Mouse (Mus musculus) heart, embryonic 16.5 days (tissue): Measurements from ENCODE around the gene Slc41a3. TPM values are rescaled to one million over a fixed set of nuclear protein-coding genes. Genes with fewer than 3 reads are reported as not detected.
A peak's percentile ranks its signal among the peaks of the same experiment; 100 is the strongest.

Source experiments
- ATAC-seq: fragments of 200-750 bp; cut with Nextera tagmentation; replicated peaks from 2 replicates; pipeline ENCODE4 v1.8.0; 2017; ENCODE audit warnings: moderate number of reproducible peaks; ENCODE audit not compliant: insufficient read depth, low FRiP score; ENCODE audit errors: extremely low read depth
- H3K27ac ChIP-seq: fragments of 300-500 bp; sonication (generic); 2 replicates; pipeline ENCODE4 v1.5.1; 2014; ENCODE audit warnings: mild to moderate bottlenecking, low read length, control low read depth, moderate library complexity
- H3K27me3 ChIP-seq: fragments of 300-500 bp; sonication (generic); 2 replicates; pipeline ENCODE4 v1.6.1; 2014; ENCODE audit warnings: low read length, mixed read lengths; ENCODE audit not compliant: control insufficient read depth, insufficient read depth
- H3K36me3 ChIP-seq: fragments of 300-500 bp; sonication (generic); 2 replicates; pipeline ENCODE4 v1.6.1; 2014; ENCODE audit not compliant: control insufficient read depth, insufficient read depth
- H3K4me1 ChIP-seq: fragments of 300-500 bp; sonication (generic); 2 replicates; pipeline ENCODE4 v1.6.1; 2014; ENCODE audit warnings: low read length, mixed read lengths; ENCODE audit not compliant: control insufficient read depth, insufficient read depth
- H3K4me2 ChIP-seq: fragments of 300-500 bp; sonication (generic); 2 replicates; pipeline ENCODE4 v1.6.1; 2014; ENCODE audit warnings: low read depth, mild to moderate bottlenecking, control low read depth, low read length
- H3K4me3 ChIP-seq: fragments of 300-500 bp; sonication (generic); 2 replicates; pipeline ENCODE4 v1.5.1; 2014; ENCODE audit warnings: mild to moderate bottlenecking, control low read depth, low read length
- H3K9ac ChIP-seq: fragments of 300-500 bp; sonication (generic); 2 replicates; pipeline ENCODE4 v1.6.1; 2014; ENCODE audit warnings: low read length, control low read depth
- H3K9me3 ChIP-seq: fragments of 300-500 bp; sonication (generic); replicated peaks from 2 replicates; pipeline ENCODE4 v1.6.1; 2016; ENCODE audit warnings: low read length; ENCODE audit not compliant: control insufficient read depth
- WGBS: fragments of 180-500 bp; shearing (Covaris S2); extraction: QIAGEN DNeasy Blood & Tissue Kit; methylation state at CpG from one replicate; pipeline ENCODE4 v1.1.7; 2014; 5-methylcytosine and 5-hydroxymethylcytosine counted together
- polyA plus RNA-seq: library from polyadenylated mRNA; unstranded; fragments of >200 nt; fragmentation: Nextera tagmentation; extraction: Ambion mirVana; gene quantifications from 2 replicates; pipeline ENCODE4 v1.2.1, GENCODE M21; 2015

The Slc41a3 gene
- polyA plus RNA-seq, 1 experiment from 2014 or later = 10.0 TPM

DNA sequence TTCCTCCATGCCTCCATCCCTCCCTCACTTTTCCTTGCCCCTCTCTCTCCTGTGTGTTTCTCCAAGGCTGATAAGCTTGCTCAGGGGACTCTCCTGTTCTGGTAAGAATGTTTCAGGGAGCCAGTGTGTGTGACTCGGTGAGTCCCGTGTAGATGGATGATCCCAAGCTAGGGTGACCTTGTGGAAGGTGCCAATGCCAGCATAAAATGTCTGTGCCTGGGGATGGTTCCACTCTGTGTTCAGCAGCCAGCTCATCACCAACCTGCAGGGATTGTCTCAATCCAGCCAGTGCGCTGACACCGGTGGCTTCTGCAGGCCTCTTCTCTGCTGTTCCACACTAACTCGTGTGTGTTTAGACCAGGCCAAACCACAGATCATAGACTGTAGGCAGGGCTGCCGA lies 12.0 kb downstream of the Slc41a3 start:
- H3K27ac ChIP-seq = peak overlapping the region; percentile 90
- 63% methylated on average over 6 of the region's 6 CpGs for WGBS
- no peak for ATAC-seq

GRCm38 (mm10) chr6:90618274-90618673 lies 13.7 kb downstream of the Slc41a3 start:
- Histone ChIP-seq H3K9ac (peak overlapping the region; percentile 28; the same call in 1 of the 2 replicates), H3K4me2 (no peak overlapping the region), H3K4me1 (peaks cover 70% of the 10 kb centered on the region), H3K4me3 (no peak overlapping the region), H3K9me3 (no peaks in the 10 kb centered on the region), H3K36me3 (no peaks in the 10 kb centered on the region), H3K27me3 (no peaks in the 10 kb centered on the region), H3K27ac (no peak overlapping the region)
- WGBS = 47% methylated on average over 4 of the region's 4 CpGs
- ATAC-seq = no peak

More for the DNA sequence above, 12.0 kb downstream of the Slc41a3 start:
- H3K4me3 ChIP-seq = no peak overlapping the region
- H3K36me3 ChIP-seq = no peaks in the 10 kb centered on the region
- H3K27me3 ChIP-seq = no peaks in the 10 kb centered on the region
- no peaks in the 10 kb centered on the region for H3K9me3 ChIP-seq
- H3K4me1 ChIP-seq = peaks cover 54% of the 10 kb centered on the region
- H3K4me2 ChIP-seq = no peak overlapping the region
- no peak overlapping the region for H3K9ac ChIP-seq

DNA sequence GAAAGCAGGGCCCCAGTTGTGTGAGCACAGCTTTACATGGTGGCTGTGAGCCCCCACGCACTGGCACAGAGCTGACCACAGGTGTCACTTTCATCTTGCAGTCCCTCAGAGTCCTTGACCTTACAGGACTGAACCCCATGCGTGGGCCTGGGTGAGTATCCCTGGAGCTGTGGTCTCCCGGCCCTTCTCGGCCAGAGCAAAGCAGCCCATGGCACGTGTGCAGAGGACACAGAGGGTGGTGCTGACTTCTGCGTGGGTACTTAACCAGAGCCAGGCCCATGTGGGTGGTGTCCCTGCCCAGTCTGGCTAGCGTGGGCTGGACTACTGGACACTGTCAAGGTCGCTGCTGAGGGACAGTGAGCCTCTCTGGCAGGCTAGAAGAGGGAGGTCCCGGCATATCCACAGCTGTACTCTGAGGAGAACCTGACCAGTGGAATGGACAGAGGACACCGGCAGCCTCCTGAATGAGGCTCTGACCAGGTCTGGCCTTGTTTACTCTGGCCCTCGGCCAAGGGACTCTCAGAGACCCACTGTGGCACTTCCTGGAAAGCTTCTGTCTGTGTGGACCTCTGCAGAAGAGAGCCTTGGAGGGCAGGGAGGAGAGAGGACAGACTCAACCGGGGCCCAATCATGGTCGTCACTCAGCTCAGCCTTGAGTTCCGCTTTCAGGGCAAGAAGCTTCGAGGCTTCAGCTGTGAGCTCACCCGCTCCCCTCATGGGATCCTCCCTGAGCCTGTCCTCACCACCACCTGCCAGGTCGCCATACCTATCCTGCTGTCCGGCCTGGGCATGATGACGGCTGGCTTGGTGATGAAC lies 14.5 kb downstream of the Slc41a3 start:
- H3K36me3 ChIP-seq = no peaks in the 10 kb centered on the region
- H3K9me3 ChIP-seq = no peaks in the 10 kb centered on the region
- H3K9ac ChIP-seq = peak overlapping the region; percentile 51
- ATAC-seq = no peak
- H3K27me3 ChIP-seq = no peaks in the 10 kb centered on the region
- 0 out of 2 replicates have a peak overlapping the region, but pooled peaks have one; percentile 10 for H3K4me2 ChIP-seq
- H3K4me1 ChIP-seq = peaks cover 70% of the 10 kb centered on the region
- H3K4me3 ChIP-seq = no peak overlapping the region
- peak overlapping the region; percentile 26 for H3K27ac ChIP-seq
- WGBS = 43% methylated on average over 19 of the region's 19 CpGs

DNA sequence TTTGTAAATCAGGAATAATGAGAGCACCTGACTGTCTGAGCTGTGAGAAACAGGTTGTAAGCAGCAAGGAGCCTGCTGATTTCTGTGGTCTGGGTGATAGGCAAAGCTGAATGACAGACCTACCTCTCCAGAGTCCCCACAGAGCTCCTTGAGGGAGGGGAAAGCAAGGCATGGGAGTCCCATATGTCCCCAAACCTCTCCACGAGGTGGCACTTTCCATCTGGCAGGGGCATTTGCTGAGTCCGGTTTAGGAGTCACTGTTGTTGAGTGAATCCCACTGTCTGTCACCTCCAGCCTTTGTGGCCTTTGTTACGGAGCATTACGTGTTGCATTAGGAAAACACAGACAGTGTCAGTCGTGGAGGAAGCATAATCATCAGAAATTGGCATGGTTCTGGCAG lies 15.4 kb downstream of the Slc41a3 start:
- Histone ChIP-seq H3K27ac (no peak overlapping the region), H3K9me3 (no peaks in the 10 kb centered on the region), H3K4me3 (no peak overlapping the region), H3K27me3 (no peaks in the 10 kb centered on the region), H3K9ac (no peak overlapping the region), H3K4me2 (no peak overlapping the region), H3K4me1 (peaks cover 68% of the 10 kb centered on the region), H3K36me3 (no peaks in the 10 kb centered on the region)
- 73% methylated on average over 5 of the region's 5 CpGs for WGBS
- no peak for ATAC-seq

DNA sequence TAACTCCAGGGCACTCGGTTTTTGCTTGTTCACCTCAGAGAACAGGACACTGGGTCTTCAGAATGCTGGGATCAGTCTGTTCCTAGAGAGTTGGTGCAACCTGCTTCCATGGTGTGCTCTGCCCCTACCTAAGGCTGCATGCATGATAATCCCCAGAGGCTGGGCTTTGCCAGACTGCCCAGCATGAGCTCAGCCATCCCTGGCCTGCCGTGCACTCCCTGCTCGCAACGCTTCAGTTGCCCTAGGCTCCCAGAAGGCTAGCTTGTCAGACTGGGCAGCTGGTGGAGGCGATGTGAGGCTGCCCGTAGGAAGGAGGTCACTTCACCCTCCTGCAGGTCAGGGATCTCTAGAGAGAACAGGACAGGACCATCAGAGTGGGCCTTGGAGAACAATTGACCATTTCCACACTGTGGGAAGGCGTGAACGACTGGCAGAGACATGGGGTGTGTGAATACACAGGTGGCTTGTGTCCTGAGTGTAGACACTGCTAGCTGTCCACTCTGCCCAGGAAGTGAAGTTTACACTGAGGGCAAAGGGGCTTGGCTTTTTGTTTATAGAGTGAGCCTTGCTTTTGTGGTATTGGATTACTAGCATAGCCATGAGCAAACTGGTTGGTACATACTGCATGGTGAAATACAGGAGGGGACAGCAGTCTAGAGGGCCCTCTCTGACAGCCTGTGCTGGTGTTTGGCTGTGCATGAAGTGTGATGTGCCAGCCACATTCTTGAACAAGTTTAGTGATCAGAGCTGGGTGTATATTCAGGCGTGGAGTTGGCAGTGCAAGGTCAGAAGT lies 16.5 kb downstream of the Slc41a3 start:
- Histone ChIP-seq H3K4me1 (peaks cover 59% of the 10 kb centered on the region), H3K27me3 (no peaks in the 10 kb centered on the region), H3K4me2 (no peak overlapping the region), H3K36me3 (no peaks in the 10 kb centered on the region), H3K4me3 (no peak overlapping the region), H3K27ac (0 out of 2 replicates have a peak overlapping the region, but pooled peaks have one; percentile 5), H3K9me3 (no peaks in the 10 kb centered on the region), H3K9ac (no peak overlapping the region)
- 60% methylated on average over 9 of the region's 9 CpGs for WGBS
- ATAC-seq = no peak

- H3K9ac ChIP-seq = no peak overlapping the region
- H3K27me3 ChIP-seq = no peaks in the 10 kb centered on the region
- peaks cover 55% of the 10 kb centered on the region for H3K4me1 ChIP-seq
- 63% methylated on average over 6 of the region's 6 CpGs for WGBS
- H3K4me3 ChIP-seq = no peak overlapping the region
- ATAC-seq = no peak
- no peak overlapping the region for H3K4me2 ChIP-seq
- H3K9me3 ChIP-seq = no peaks in the 10 kb centered on the region
- 0 out of 2 replicates have a peak overlapping the region, but pooled peaks have one; percentile 3 for H3K27ac ChIP-seq
- H3K36me3 ChIP-seq = peaks cover 3% of the 10 kb centered on the region; the same call in 1 of the 2 replicates
Observed at GRCm38 (mm10) chr6:90621584-90621890, 17.0 kb downstream of the Slc41a3 start.

GRCm38 (mm10) chr6:90622758-90623455 lies 18.4 kb downstream of the Slc41a3 start:
- H3K27me3 ChIP-seq = no peaks in the 10 kb centered on the region
- H3K4me2 ChIP-seq = peak overlapping the region; percentile 19; the same call in 1 of the 2 replicates
- peak; percentile 30 for ATAC-seq
- no peak overlapping the region for H3K4me3 ChIP-seq
- H3K9me3 ChIP-seq = no peaks in the 10 kb centered on the region
- peak overlapping the region; percentile 75 for H3K27ac ChIP-seq
- 19% methylated on average over 11 of the region's 11 CpGs for WGBS
- H3K9ac ChIP-seq = peak overlapping the region; percentile 39
- peaks cover 48% of the 10 kb centered on the region for H3K4me1 ChIP-seq
- peaks cover 3% of the 10 kb centered on the region; the same call in 1 of the 2 replicates for H3K36me3 ChIP-seq

DNA sequence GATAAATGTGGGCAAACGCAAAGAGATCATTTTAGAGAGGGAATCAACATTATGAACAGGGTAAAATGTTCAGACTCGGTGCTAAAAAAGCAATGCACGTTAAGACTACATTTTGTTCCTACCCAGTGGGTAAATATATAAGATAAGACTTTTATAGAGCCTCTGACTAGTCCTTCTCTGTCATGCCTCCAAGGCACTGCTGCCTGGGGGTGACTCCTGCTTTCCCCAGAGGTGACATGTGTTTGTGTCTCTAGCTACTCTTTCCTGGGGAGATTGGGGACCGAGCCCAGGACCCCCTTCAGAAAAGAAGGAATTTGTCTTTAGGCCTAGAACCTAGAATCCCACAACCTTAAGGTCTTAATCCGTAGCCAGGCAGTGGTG lies 18.9 kb downstream of the Slc41a3 start:
- ATAC-seq = no peak
- peak overlapping the region; percentile 75 for H3K27ac ChIP-seq
- H3K27me3 ChIP-seq = no peaks in the 10 kb centered on the region
- H3K4me1 ChIP-seq = peaks cover 44% of the 10 kb centered on the region
- peaks cover 3% of the 10 kb centered on the region; the same call in 1 of the 2 replicates for H3K36me3 ChIP-seq
- no peak overlapping the region for H3K9ac ChIP-seq
- H3K4me3 ChIP-seq = no peak overlapping the region
- H3K9me3 ChIP-seq = no peaks in the 10 kb centered on the region
- 67% methylated on average over 5 of the region's 5 CpGs for WGBS
- H3K4me2 ChIP-seq = 0 out of 2 replicates have a peak overlapping the region, but pooled peaks have one; percentile 19
